Mouse (Mus musculus) cerebellum, adult 2 months (tissue): Measurements from ENCODE around the gene Hcrtr1. TPM values are rescaled to one million over a fixed set of nuclear protein-coding genes. Genes with fewer than 3 reads are reported as not detected.

ENCODE experiments used
- DNase-seq, 2 experiments: peaks; one replicate each; pipeline ENCODE4 v3.0.0; 2021
- H3K27ac ChIP-seq: fragments of 200-500 bp; 2 replicates; pipeline ENCODE4 v1.5.1; 2012; ENCODE audit warnings: low read length, control low read depth, inconsistent platforms; ENCODE audit not compliant: insufficient read depth
- H3K27me3 ChIP-seq: fragments of 200-500 bp; 2 replicates; pipeline ENCODE4 v1.6.1; 2012; ENCODE audit warnings: inconsistent platforms, mild to moderate bottlenecking, low read length, moderate library complexity; ENCODE audit not compliant: control insufficient read depth, insufficient read depth
- H3K4me1 ChIP-seq: fragments of 200-500 bp; 2 replicates; pipeline ENCODE4 v1.6.1; 2011; ENCODE audit warnings: low read length; ENCODE audit not compliant: control insufficient read depth, insufficient read depth
- H3K4me3 ChIP-seq: fragments of 200-500 bp; replicated peaks from 2 replicates; pipeline ENCODE3; 2011; ENCODE audit warnings: mild to moderate bottlenecking, low read depth, low read length, control low read depth; ENCODE audit not compliant: insufficient read depth
- CTCF ChIP-seq: fragments of 200-500 bp; IDR thresholded peaks from 2 replicates; pipeline ENCODE4 v1.5.1; 2011; ENCODE audit warnings: low read depth, mild to moderate bottlenecking, control low read depth, low read length, moderate library complexity, borderline replicate concordance; ENCODE audit not compliant: insufficient read depth
- POLR2A ChIP-seq: fragments of 200-500 bp; IDR thresholded peaks from 2 replicates; pipeline ENCODE4 v1.6.1; 2011; ENCODE audit warnings: low read length, control low read depth, borderline replicate concordance; ENCODE audit not compliant: insufficient read depth
- WGBS: fragments of 180-500 bp; shearing (Covaris S2); methylation state at CpG from one replicate; pipeline ENCODE4 v1.1.7; 2018; 5-methylcytosine and 5-hydroxymethylcytosine counted together
- polyA plus RNA-seq: library from polyadenylated mRNA; depleted of rRNA; stranded (reverse); fragments of >200 nt; gene quantifications from 2 replicates; pipeline ENCODE4 v1.2.3, GENCODE M21; 2012; rRNA removed

The Hcrtr1 gene
- 4.3 and 5.2 TPM in 2 replicates for polyA plus RNA-seq

DNA sequence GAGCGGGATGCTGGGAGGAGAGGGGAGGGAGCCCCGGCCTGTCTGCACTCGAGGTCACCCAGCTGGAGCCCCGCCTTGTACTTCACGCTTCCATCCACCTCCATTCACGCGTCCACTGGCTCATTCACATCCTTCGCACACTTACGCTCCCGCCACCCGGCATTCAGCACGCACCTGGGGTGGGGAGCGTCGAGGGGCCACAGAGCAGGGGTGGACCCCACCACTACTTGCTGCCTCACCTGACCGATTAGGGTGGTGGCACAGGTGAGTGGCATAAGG is at the start of gene Hcrtr1:
Hcrtr1 (minus strand) TSS at position 146 of the 279 bp plus-strand sequence.
- no peak for TF ChIP-seq CTCF
- TF ChIP-seq POLR2A, result no peak
- WGBS, result 3% methylated on average over 14 of the region's 15 CpGs
- H3K4me3 ChIP-seq, result peak within 1 kb of the TSS; percentile 48
- H3K4me1 ChIP-seq, result 0 out of 2 replicates have a peak, but pooled peaks cover 3% of the 10 kb centered on the region
- no peak within 1 kb of the TSS for H3K27ac ChIP-seq
- no peak for DNase-seq
- no peaks in the 10 kb centered on the region; the same call in 1 of the 2 replicates for H3K27me3 ChIP-seq

DNA sequence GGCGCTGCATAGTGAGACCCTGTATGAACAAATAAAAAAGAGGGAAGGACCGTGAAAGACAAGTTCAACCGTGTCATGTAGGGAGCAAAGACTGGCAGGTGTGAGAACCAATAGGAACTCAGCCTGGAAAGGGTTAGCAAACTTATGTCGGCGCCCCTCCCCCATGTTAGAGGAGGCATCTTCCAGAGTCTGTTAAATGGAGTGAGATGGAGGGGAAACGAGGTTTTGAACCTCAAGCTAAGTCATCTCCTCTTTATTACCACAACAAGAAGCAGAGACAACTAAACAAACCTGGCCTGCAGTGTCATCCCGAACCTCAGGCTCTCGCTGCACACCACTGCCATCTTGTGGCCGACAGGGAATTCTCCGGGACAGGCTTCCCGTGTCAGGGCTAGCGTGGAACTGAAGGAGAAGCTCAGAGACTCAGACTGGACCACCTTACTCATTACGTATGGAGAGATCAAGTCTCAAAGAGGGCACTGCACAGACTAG is 49.7 kb upstream of the Hcrtr1 start:
- H3K27me3 ChIP-seq, result no peaks in the 10 kb centered on the region
- 2% methylated on average over 13 of the region's 13 CpGs for WGBS
- no peak overlapping the region for H3K4me3 ChIP-seq
- H3K27ac ChIP-seq, result no peak overlapping the region
- no peak for TF ChIP-seq POLR2A
- peak; percentile 99 for TF ChIP-seq CTCF
- no peaks in the 10 kb centered on the region; the same call in 1 of the 2 replicates for H3K4me1 ChIP-seq
- peak; percentile 78 to 86 for DNase-seq

DNA sequence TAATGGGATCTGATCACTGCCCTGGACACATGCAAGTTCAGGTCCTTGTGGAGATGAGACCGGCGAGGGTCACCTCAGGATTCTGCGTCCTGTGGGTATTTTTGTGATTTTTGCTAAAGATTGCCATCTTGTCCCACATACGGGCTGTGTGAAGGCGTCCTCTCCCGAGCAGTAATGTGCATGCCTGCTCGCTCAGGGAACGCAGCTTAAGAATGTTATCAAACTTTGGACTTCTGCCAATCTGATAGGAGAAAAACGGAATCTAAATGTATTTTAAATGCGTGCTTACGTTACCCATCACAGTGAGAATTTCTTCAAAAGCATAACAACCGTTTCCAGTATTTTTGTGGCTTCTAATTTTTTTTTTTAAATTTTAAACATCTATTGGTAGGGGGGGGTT is 47.7 kb upstream of the Hcrtr1 start:
- no peak for TF ChIP-seq POLR2A
- no peak for TF ChIP-seq CTCF
- H3K27ac ChIP-seq, result no peak overlapping the region

DNA sequence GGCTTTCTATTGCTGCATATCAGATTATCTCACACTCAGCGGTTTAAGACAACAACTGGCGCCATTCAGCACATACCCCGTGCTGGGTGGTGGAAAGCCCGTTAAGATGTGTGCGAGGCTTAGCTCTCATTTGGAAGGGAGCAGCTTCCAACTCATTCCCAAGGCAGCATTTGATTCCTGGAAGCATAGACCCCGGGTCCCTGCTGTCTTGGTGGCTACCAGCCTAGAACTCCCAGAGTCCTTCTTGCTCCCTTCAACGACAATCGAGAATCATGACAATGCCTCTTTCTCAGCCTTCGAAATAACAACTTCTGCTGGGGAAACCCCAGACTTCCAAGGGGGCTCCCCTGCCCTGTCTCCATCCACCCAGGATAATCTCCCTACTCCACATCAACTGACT is 47.3 kb upstream of the Hcrtr1 start:
- H3K27me3 ChIP-seq, result no peaks in the 10 kb centered on the region
- peaks cover 7% of the 10 kb centered on the region for H3K4me1 ChIP-seq
- WGBS, result 52% methylated on average over 9 of the region's 9 CpGs
- TF ChIP-seq POLR2A, result no peak
- no peak for TF ChIP-seq CTCF
- no peak overlapping the region for H3K27ac ChIP-seq
- H3K4me3 ChIP-seq, result no peak overlapping the region
- DNase-seq, result no peak

More for the DNA sequence above, 47.7 kb upstream of the Hcrtr1 start:
- no peak for DNase-seq
- Histone ChIP-seq H3K4me3 (no peak overlapping the region), H3K27me3 (no peaks in the 10 kb centered on the region), H3K4me1 (peaks cover 7% of the 10 kb centered on the region)
- 88% methylated on average over 12 of the region's 12 CpGs for WGBS

DNA sequence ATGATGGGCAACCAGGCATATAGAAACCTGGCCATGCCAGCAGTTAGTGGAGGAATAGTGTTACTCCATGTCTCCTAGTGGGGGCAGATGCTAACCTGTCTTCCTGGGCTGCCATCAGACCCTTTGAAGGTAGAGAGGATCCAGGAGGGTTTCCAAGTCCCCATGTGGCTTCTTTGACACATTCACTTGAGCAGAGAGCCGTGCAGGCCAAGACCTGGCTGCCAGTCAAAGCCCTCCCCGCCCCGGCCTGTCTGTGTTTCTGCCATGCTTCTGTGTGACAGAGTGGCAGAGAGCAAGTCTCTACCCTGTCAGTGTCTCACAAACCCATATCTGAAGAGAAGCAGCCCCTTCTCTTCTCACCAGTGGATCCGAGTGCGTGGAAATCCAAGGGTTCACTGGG is 44.7 kb upstream of the Hcrtr1 start:
- WGBS, result 44% methylated on average over 5 of the region's 5 CpGs
- Histone ChIP-seq H3K27me3 (no peaks in the 10 kb centered on the region), H3K27ac (no peak overlapping the region), H3K4me3 (no peak overlapping the region), H3K4me1 (peaks cover 7% of the 10 kb centered on the region)
- no peak for TF ChIP-seq POLR2A
- TF ChIP-seq CTCF, result no peak
- no peak for DNase-seq

DNA sequence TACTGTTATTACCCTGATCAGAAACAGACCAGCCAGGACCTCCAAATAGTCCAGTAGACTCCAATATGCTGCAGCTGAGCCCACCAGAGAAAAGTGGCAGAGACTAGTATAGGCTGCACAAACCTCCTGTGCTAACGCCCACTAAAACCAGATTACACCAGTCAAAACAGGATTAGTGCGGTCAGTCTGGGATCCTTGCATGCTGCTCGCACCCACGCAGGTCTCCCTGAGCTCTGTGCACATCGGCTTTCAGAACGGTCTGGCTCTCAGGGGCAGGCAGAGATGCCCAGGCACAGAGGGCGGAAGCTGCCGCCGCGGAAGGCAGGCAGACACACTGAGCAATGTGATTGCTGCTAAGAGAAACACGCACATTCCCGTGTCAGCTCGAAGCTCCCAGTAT is 43.9 kb upstream of the Hcrtr1 start:
- WGBS, result 58% methylated on average over 13 of the region's 13 CpGs
- no peak for DNase-seq
- H3K4me3 ChIP-seq, result no peak overlapping the region
- peaks cover 7% of the 10 kb centered on the region for H3K4me1 ChIP-seq
- TF ChIP-seq POLR2A (no peak), CTCF (no peak)
- no peaks in the 10 kb centered on the region for H3K27me3 ChIP-seq
- no peak overlapping the region for H3K27ac ChIP-seq

DNA sequence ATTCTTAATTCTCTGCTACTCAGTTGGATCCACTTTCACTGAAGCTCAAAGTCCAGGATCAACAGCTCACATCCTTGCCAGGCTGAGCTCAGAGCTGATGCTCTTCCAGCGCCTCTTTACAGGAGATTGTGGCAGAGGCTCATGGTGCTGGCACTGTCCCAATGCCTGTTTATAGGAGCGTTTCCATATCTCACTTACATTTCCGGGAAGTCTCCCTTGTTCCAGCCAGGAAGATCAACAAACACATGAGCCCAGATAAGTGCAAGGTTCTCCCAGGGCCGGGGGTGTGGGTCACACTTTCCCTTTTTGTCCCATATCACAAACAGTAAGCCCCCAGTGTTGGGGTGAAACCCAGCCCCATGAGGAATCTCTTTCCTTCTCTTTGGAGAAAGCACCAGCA is 42.7 kb upstream of the Hcrtr1 start:
- no peak for DNase-seq
- Histone ChIP-seq H3K27ac (no peak overlapping the region), H3K27me3 (no peaks in the 10 kb centered on the region), H3K4me1 (peaks cover 7% of the 10 kb centered on the region), H3K4me3 (no peak overlapping the region)
- 49% methylated on average over 4 of the region's 4 CpGs for WGBS
- TF ChIP-seq POLR2A (no peak), CTCF (no peak)

DNA sequence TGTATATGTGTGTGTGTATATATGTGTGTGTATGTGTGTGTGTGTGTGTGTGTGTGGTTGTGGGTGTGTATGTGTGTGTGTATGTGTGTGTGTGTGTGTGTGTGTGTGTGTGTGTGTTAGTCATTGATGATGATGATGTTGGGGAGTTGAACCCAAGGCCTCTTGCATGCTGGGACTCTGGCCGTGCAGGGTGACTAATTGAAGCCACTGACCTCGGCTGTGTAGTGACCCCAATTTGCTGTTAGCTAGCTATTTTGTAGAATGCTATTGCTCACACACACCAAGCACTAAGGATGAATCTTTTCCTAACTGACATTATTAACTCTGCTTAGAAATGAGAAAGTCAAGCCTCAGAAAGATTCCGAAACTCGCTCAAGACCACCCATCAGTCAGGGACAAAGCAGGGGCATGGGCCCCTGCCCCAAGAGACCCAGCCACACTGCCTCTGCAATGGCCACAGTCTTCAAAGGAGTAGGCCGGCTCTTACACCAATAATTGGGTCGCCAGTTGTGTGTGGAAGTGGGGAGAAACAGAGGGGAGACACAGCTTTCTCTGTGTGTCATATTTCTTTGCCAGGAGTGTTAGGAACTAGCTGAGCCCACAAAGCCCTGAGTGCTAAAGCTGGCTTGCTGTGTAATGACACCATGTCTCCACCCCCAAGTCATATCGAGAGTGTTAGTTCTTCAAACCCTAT is 41.9 kb upstream of the Hcrtr1 start:
- H3K4me1 ChIP-seq, result peaks cover 7% of the 10 kb centered on the region
- no peaks in the 10 kb centered on the region for H3K27me3 ChIP-seq
- no peak overlapping the region for H3K27ac ChIP-seq
- TF ChIP-seq POLR2A (no peak), CTCF (no peak)
- WGBS, result 85% methylated on average over 7 of the region's 7 CpGs
- DNase-seq, result no peak
- no peak overlapping the region for H3K4me3 ChIP-seq
